ENCODE assay signal across 21 mouse cellular contexts in the genomic region with DNA sequence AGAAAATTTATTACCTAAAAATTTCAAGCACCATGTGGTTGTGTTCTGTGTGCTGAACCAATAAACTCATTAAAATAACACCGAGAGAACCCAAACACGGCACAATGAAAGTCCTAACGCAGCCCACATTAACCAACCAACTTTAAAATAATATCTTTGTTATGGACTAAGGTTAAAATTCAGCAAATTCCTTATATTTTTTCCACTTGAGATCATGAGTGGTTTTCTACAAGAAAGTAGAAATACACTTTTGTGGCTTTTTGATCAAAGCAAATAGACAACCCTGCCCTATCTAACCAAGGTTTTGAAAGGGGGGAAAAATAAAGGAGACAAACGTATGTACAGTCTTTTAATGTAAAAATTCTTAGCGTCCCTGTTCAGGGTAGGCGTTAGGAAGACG. TPM values are rescaled to one million over a fixed set of nuclear protein-coding genes. Genes with fewer than 3 reads are reported as not detected.
DNase-seq lines count a peak whose midpoint lies in the region; ATAC-seq and TF ChIP-seq lines count a peak whose summit lies in the region.
"Had no signal": no experiment of that assay in that cellular context is flagged by ENCODE, and none has a peak within 500 bp of the region (broad histone marks: within the 10 kb centered on the region; RNA-seq: fewer than 3 reads in every experiment).

No protein-coding gene starts in this region.

- no peak for DNase-seq in hindbrain, embryonic 10.5 days (ENCODE audit: low spot score)
- peak; percentile 84 for DNase-seq in midbrain, embryonic 11.5 days (ENCODE audit: low spot score, missing footprints)
- DNase-seq in midbrain, embryonic 10.5 days (ENCODE audit: low spot score) = no peak
- DNase-seq in cerebellum, adult 9-11 months = no peak
- DNase-seq: adrenal gland, adult 8-10 months; adrenal gland, postnatal 36 days; cerebellum, adult 11-12 months; cerebellum, adult 2 months; cerebellum, adult 9-10 months; cerebellum, postnatal 36 days; forebrain, postnatal 0 days had no signal

- H3K4me2 ChIP-seq in hindbrain, embryonic 16.5 days (ENCODE audit: low read length) = no peak overlapping the region
- H3K4me2 ChIP-seq in midbrain, embryonic 11.5 days = no peak overlapping the region
- H3K4me2 ChIP-seq: embryonic facial prominence, embryonic 13.5 days; embryonic facial prominence, embryonic 15.5 days; forebrain, embryonic 13.5 days; forebrain, embryonic 15.5 days had no signal

- no peak for ATAC-seq in hindbrain, embryonic 16.5 days
- ATAC-seq in midbrain, embryonic 11.5 days (ENCODE audit: low FRiP score) = no peak
- ATAC-seq: activated CD4-positive, CD25-positive, alpha-beta regulatory T cell, adult 4 months; forebrain, embryonic 13.5 days; forebrain, embryonic 15.5 days; forebrain, postnatal 0 days; Patski had no signal

- 51% methylated on average over 7 of the region's 7 CpGs for WGBS in hindbrain, embryonic 10.5 days
- 55% methylated on average over 7 of the region's 7 CpGs for WGBS in hindbrain, embryonic 16.5 days
- WGBS in midbrain, embryonic 11.5 days = 50% methylated on average over 7 of the region's 7 CpGs
- 64% methylated on average over 7 of the region's 7 CpGs for whole genome bisulfite sequencing in midbrain, embryonic 10.5 days

- H3K9ac ChIP-seq in hindbrain, embryonic 16.5 days (ENCODE audit: low read depth, low read length) = no peak overlapping the region
- H3K9ac ChIP-seq in midbrain, embryonic 11.5 days (ENCODE audit: low read length) = no peak overlapping the region
- H3K9ac ChIP-seq: embryonic facial prominence, embryonic 13.5 days; embryonic facial prominence, embryonic 15.5 days; forebrain, embryonic 13.5 days; forebrain, embryonic 15.5 days; forebrain, postnatal 0 days had no signal

- H3K27me3 ChIP-seq in hindbrain, embryonic 10.5 days (ENCODE audit: insufficient read depth, poor library complexity, severe bottlenecking) = peaks cover 48% of the 10 kb centered on the region
- H3K27me3 ChIP-seq in hindbrain, embryonic 16.5 days (replicated peaks; ENCODE audit: control insufficient read depth, insufficient read depth, low read length) = no peaks in the 10 kb centered on the region
- peaks cover 5% of the 10 kb centered on the region for H3K27me3 ChIP-seq in midbrain, embryonic 11.5 days (ENCODE audit: control insufficient read depth, insufficient read depth, low read length)
- H3K27me3 ChIP-seq in midbrain, embryonic 10.5 days (ENCODE audit: low read depth, poor library complexity, severe bottlenecking) = peaks cover 74% of the 10 kb centered on the region

- no peak overlapping the region for H3K4me3 ChIP-seq in hindbrain, embryonic 10.5 days
- no peak overlapping the region for H3K4me3 ChIP-seq in hindbrain, embryonic 16.5 days (ENCODE audit: low read length)
- H3K4me3 ChIP-seq in midbrain, embryonic 11.5 days (ENCODE audit: low read depth, low read length) = no peak overlapping the region
- no peak overlapping the region for H3K4me3 ChIP-seq in midbrain, embryonic 10.5 days
- H3K4me3 ChIP-seq in embryonic fibroblast, embryonic 13.5 days (ENCODE audit: insufficient read depth, low read length) = no peak overlapping the region
- H3K4me3 ChIP-seq: embryonic facial prominence, embryonic 13.5 days; embryonic facial prominence, embryonic 15.5 days; forebrain, embryonic 13.5 days; forebrain, embryonic 15.5 days had no signal

- no peaks in the 10 kb centered on the region for H3K36me3 ChIP-seq in hindbrain, embryonic 10.5 days
- no peaks in the 10 kb centered on the region for H3K36me3 ChIP-seq in hindbrain, embryonic 16.5 days (ENCODE audit: control insufficient read depth, insufficient read depth, low read length)
- H3K36me3 ChIP-seq in midbrain, embryonic 11.5 days (ENCODE audit: control insufficient read depth, insufficient read depth, low read length) = no peaks in the 10 kb centered on the region
- H3K36me3 ChIP-seq in midbrain, embryonic 10.5 days = no peaks in the 10 kb centered on the region
- H3K36me3 ChIP-seq: embryonic facial prominence, embryonic 13.5 days; embryonic facial prominence, embryonic 15.5 days; forebrain, embryonic 15.5 days had no signal

- H3K9me3 ChIP-seq in hindbrain, embryonic 10.5 days = no peaks in the 10 kb centered on the region
- H3K9me3 ChIP-seq in hindbrain, embryonic 16.5 days (ENCODE audit: control insufficient read depth, low read length) = no peaks in the 10 kb centered on the region
- no peaks in the 10 kb centered on the region for H3K9me3 ChIP-seq in midbrain, embryonic 11.5 days (ENCODE audit: control insufficient read depth, low read length)
- H3K9me3 ChIP-seq in midbrain, embryonic 10.5 days (replicated peaks) = no peaks in the 10 kb centered on the region
- H3K9me3 ChIP-seq: embryonic facial prominence, embryonic 13.5 days; embryonic facial prominence, embryonic 15.5 days; forebrain, embryonic 13.5 days; forebrain, embryonic 15.5 days had no signal

- peaks cover 13% of the 10 kb centered on the region for H3K4me1 ChIP-seq in hindbrain, embryonic 10.5 days (replicated peaks)
- peaks cover 3% of the 10 kb centered on the region; the same call in 1 of the 2 replicates for H3K4me1 ChIP-seq in hindbrain, embryonic 16.5 days (ENCODE audit: control insufficient read depth, insufficient read depth, low read depth, low read length)
- peaks cover 6% of the 10 kb centered on the region for H3K4me1 ChIP-seq in midbrain, embryonic 11.5 days (ENCODE audit: control insufficient read depth, insufficient read depth, low read length)
- H3K4me1 ChIP-seq in midbrain, embryonic 10.5 days = peaks cover 34% of the 10 kb centered on the region
- 0 out of 2 replicates have a peak, but pooled peaks cover 3% of the 10 kb centered on the region for H3K4me1 ChIP-seq in embryonic fibroblast, embryonic 13.5 days (ENCODE audit: control insufficient read depth, insufficient read depth, low read length)
- H3K4me1 ChIP-seq: forebrain, embryonic 13.5 days; forebrain, embryonic 15.5 days had no signal

- peak overlapping the region; percentile 29; the same call in 1 of the 2 replicates for H3K27ac ChIP-seq in hindbrain, embryonic 10.5 days
- H3K27ac ChIP-seq in hindbrain, embryonic 16.5 days (ENCODE audit: low read depth, low read length) = no peak overlapping the region
- no peak overlapping the region for H3K27ac ChIP-seq in midbrain, embryonic 11.5 days (ENCODE audit: low read depth, low read length)
- H3K27ac ChIP-seq in midbrain, embryonic 10.5 days (replicated peaks) = no peak overlapping the region; the same call in 1 of the 2 replicates
- peak overlapping the region; percentile 16; the same call in 1 of the 2 replicates for H3K27ac ChIP-seq in embryonic fibroblast, embryonic 13.5 days (ENCODE audit: insufficient read depth, low read length)
- H3K27ac ChIP-seq: embryonic facial prominence, embryonic 13.5 days; embryonic facial prominence, embryonic 15.5 days; forebrain, embryonic 13.5 days; forebrain, embryonic 15.5 days had no signal

- no peak for TF ChIP-seq CTCF in embryonic fibroblast, embryonic 13.5 days (IDR thresholded peaks at IDR 0.05; ENCODE audit: borderline replicate concordance, insufficient read depth, low read length)

- TF ChIP-seq POLR2A in embryonic fibroblast, embryonic 13.5 days (IDR thresholded peaks at IDR 0.05; ENCODE audit: low read depth, low read length) = no peak

RNA-seq across cellular contexts. Expression of a gene that starts 8.5 kb away (rescaled TPM):
- polyA plus RNA-seq in hindbrain, embryonic 10.5 days (2016; fragmentation: Nextera tagmentation; extraction: Ambion mirVana) = 4.0 and 4.8 TPM in 2 replicates
- 2.7 and 2.8 TPM in 2 replicates for polyA plus RNA-seq in hindbrain, embryonic 16.5 days (2015; fragmentation: Nextera tagmentation; extraction: Ambion mirVana)
- polyA plus RNA-seq in midbrain, embryonic 11.5 days (2014; fragmentation: Nextera tagmentation; extraction: Ambion mirVana) = 7.0 and 7.3 TPM in 2 replicates
- polyA plus RNA-seq in midbrain, embryonic 10.5 days (2016; fragmentation: Nextera tagmentation; extraction: Ambion mirVana) = 7.2 and 9.1 TPM in 2 replicates
- polyA plus RNA-seq in embryonic fibroblast, embryonic 13.5 days (2011; ENCODE audit: insufficient read length, low read depth, missing spikeins) = 8.7 and 33.3 TPM in 2 replicates
- polyA plus RNA-seq: Patski had no signal

RNA-seq across cellular contexts. Expression of a gene that starts 9.3 kb away (rescaled TPM):
- polyA plus RNA-seq in hindbrain, embryonic 10.5 days (2016; fragmentation: Nextera tagmentation; extraction: Ambion mirVana) = 0.27 and 0.56 TPM in 2 replicates
- 1.00 and 1.6 TPM in 2 replicates for polyA plus RNA-seq in hindbrain, embryonic 16.5 days (2015; fragmentation: Nextera tagmentation; extraction: Ambion mirVana)
- 0.31 and 0.54 TPM in 2 replicates for polyA plus RNA-seq in midbrain, embryonic 11.5 days (2014; fragmentation: Nextera tagmentation; extraction: Ambion mirVana)
- 0.31 and 1.1 TPM in 2 replicates for polyA plus RNA-seq in midbrain, embryonic 10.5 days (2016; fragmentation: Nextera tagmentation; extraction: Ambion mirVana)
- not detected in 2 replicates for polyA plus RNA-seq in embryonic fibroblast, embryonic 13.5 days (2011; ENCODE audit: insufficient read length, low read depth, missing spikeins)
- polyA plus RNA-seq: activated CD4-positive, CD25-positive, alpha-beta regulatory T cell, adult 4 months; C2C12; embryonic facial prominence, embryonic 13.5 days; embryonic facial prominence, embryonic 15.5 days; forebrain, embryonic 11.5 days; forebrain, embryonic 15.5 days; Patski had no signal

Comparison
In these comparisons a context has a peak if more than half of its experiments do, and no peak if none do; other contexts are left out.
1. H3K27ac ChIP-seq: peak in hindbrain, embryonic 10.5 days (single experiment) and embryonic fibroblast, embryonic 13.5 days (single experiment); none in hindbrain, embryonic 16.5 days (single experiment), midbrain, embryonic 11.5 days (single experiment) and midbrain, embryonic 10.5 days (single experiment).